Mouse (Mus musculus) yolk sac, embryonic 10.5 days (tissue): ENCODE results near the gene Pramef17.
"Not testable (repeated sequence)": the region's sequence is repeated elsewhere in the genome, so short reads cannot be mapped to it uniquely, and the experiment has no call there.

ENCODE experiments used
- DNase-seq: peaks from one replicate; pipeline ENCODE4 v3.0.0-alpha.2; 2017; ENCODE audit warnings: low spot score

Gene Pramef17

DNA sequence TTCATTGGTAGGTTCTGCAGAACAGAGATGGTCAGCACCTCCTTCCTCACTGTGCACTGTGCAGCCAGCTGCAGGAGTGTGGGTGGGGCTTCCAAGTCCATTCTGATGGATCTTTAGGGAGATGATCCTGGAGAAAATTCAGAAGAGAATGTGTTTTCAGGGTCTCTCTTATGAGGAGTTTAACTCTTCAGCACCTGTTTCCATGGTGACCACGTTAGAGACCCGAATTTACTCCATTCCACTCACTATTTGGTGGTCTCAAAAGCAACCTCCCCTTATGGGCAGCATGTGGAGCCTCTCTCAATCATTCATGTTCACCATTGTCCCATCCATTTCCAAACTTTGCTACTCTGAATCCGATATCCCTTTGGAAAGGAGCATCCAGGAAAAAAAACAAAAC, at the start of gene Pramef17:
Gene Pramef17, minus strand, starts transcription at position 101 of the 400 bp plus-strand sequence.
- not testable (repeated sequence) for DNase-seq

DNA sequence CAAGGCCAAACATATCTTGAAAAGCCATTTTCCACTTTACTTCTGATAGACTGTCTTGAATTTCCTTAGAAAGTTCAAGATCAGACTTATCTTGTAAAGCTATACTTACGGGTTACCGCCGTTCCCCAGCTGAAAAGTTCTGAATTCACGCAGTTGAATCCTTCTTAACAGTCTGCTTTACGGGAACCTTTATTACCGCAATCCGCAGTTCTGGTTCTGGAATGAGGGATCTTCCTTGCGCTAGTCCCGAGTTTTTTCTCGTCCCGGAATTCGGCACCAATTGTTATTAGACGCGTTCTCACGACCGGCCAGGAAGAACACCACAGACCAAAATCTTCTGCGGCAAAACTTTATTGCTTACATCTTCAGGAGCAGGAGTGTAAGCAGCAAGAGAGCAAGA, 6.0 kb downstream of the Pramef17 start:
- DNase-seq: not testable (repeated sequence)

DNA sequence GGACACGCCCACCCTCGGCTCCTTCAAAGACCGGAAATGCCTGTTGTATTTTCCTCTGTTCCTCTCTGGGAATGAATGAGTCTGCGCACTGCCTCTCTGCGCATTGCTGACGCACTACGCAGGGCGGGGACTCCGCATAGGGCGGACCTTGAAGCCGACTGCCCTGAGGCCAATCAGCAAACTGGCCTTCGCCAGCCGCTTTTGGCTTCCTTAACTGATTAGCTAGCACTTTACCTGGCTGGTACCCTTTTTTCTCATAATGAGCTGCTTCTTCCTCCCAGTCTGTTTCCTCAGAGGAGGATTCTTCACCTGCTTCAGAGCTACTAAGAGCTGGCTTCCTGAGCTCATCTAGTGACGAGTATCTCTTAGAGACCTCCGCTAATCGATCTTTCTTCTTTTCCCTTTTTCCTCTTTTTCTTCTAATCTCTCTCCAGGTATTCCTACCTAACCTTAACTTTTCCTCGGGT, 6.7 kb downstream of the Pramef17 start:
- DNase-seq: not testable (repeated sequence)

DNA sequence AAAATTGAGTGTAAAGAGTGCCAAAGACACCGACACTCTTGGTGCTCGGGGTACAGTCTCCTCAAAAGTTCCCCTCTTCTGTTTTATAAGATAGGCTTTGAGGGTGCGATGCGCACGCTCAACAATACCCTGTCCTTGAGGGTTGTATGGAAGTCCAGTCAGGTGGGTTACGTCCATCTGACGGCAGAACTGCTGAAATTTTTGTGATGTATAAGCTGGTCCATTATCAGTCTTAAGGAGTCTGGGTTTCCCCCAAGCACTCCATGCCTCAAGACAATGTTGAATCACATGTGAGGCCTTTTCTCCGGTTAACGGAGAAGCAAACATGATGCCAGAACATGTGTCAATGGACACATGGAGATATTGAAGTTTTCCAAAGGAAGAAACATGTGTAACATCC, 8.4 kb downstream of the Pramef17 start:
- DNase-seq: not testable (repeated sequence)

DNA sequence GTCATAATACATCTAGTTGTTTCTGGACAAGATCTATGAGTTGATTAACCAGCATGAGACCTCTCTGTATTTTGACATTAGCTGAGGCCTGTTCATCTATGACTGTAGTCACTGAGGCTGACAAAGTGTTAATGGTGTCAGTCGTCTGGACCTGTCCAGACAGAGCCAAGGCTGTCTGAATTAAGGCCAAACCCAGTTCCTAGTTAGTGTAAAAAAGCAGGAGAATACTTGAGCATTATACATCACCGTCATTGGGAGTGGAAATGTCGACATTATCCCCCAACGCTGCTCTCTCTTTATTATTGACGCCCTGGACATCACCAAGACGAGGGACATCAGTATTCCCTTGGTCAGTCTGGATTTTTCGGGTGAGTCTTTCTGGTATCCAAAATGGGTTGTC, 9.0 kb downstream of the Pramef17 start:
- not testable (repeated sequence) for DNase-seq

DNA sequence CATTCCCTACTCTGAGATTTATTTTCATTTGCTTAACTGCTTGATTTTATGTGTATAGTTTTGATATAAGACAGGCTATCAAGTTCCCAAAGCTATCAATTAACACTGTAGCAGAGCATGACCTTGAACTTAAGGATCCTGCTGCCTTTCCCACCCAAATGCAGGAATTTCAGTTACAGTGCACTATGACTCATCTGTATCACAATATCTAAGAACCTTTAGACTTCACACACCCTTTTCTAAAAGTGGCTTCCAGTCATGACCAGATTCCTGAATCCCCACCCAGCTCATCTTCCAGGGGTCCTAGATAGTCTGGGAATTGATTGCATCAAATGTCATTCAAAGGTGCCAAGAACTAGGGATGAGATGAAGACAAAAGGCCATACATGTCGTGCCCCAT, 10.7 kb downstream of the Pramef17 start:
- DNase-seq: not testable (repeated sequence)

DNA sequence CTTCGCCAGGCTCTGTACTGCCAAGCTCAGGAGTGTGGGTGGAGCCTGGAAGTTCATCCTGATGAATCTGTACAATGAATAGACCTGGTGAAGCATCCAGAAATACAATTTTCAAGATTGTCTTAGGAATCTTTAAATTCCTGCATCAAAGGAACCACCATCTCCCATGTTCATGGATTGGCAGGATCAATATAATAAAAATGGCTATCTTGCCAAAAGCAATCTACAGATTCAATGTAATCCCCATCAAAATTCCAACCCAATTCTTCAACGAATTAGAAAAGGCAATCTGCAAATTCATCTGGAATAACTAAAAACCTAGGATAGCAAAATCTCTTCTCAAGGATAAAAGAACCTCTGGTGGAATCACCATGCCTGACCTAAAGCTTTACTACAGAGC, 27.3 kb downstream of the Pramef17 start, which contains the start of gene Gm13101:
Gene Gm13101, minus strand, starts transcription at position 101 of the 400 bp plus-strand sequence.
- not testable (repeated sequence) for DNase-seq

DNA sequence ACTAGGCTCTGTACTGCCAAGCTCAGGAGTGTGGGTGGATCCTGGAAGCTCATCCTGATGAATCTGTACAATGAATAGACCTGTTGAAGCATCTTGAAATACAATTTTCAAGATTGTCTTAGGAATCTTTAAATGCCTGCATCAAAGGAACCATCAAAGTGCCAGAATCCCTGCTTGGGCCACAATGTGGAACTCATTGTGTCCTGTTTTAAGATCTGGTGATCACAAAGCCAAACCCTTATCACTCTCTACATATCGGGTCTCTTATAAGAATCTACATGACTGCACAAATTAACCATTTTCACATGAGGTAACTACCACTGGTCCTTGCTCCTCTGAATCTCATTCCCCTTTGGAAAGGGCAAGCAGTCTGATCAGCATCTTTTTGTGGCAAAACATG, 43.3 kb downstream of the Pramef17 start, which contains the start of gene Pramef25:
Gene Pramef25, minus strand, starts transcription at position 101 of the 400 bp plus-strand sequence.
- not testable (repeated sequence) for DNase-seq
